Mouse (Mus musculus) megakaryocyte, embryonic 14.5 days (primary cell): Measurements from ENCODE around the gene Cpvl. TPM values are rescaled to one million over a fixed set of nuclear protein-coding genes. Genes with fewer than 3 reads are reported as not detected.

ENCODE experiments used
- H3K27me3 ChIP-seq: replicated peaks from 2 replicates; pipeline ENCODE3; 2012; ENCODE audit warnings: inconsistent platforms
- H3K36me3 ChIP-seq: replicated peaks from 2 replicates; pipeline ENCODE3; 2012; ENCODE audit warnings: low read length, inconsistent platforms, mixed read lengths
- H3K4me1 ChIP-seq: 2 replicates; pipeline ENCODE4 v1.6.1; 2012; ENCODE audit warnings: inconsistent platforms
- H3K4me3 ChIP-seq: replicated peaks from 2 replicates; pipeline ENCODE3; 2012; ENCODE audit warnings: moderate library complexity, mild to moderate bottlenecking, inconsistent platforms
- H3K9me3 ChIP-seq: 2 replicates; pipeline ENCODE4 v1.6.1; 2012; ENCODE audit warnings: inconsistent platforms
- FLI1 ChIP-seq: IDR thresholded peaks from 2 replicates; pipeline ENCODE4 v1.6.1; 2012; ENCODE audit warnings: low read length, inconsistent platforms, mixed read lengths
- GATA1 ChIP-seq: IDR thresholded peaks from 3 replicates; pipeline ENCODE4 v1.6.1; 2012; ENCODE audit warnings: mixed read lengths, low read length, inconsistent platforms, borderline replicate concordance
- polyA plus RNA-seq: library from polyadenylated mRNA; stranded (reverse); fragments of >175 nt; gene quantifications from 2 replicates; pipeline ENCODE4 v1.2.3, GENCODE M21; 2012; ENCODE audit warnings: low replicate concordance; ENCODE audit not compliant: insufficient read depth

Gene Cpvl
- polyA plus RNA-seq, 1 experiment, result not detected

DNA sequence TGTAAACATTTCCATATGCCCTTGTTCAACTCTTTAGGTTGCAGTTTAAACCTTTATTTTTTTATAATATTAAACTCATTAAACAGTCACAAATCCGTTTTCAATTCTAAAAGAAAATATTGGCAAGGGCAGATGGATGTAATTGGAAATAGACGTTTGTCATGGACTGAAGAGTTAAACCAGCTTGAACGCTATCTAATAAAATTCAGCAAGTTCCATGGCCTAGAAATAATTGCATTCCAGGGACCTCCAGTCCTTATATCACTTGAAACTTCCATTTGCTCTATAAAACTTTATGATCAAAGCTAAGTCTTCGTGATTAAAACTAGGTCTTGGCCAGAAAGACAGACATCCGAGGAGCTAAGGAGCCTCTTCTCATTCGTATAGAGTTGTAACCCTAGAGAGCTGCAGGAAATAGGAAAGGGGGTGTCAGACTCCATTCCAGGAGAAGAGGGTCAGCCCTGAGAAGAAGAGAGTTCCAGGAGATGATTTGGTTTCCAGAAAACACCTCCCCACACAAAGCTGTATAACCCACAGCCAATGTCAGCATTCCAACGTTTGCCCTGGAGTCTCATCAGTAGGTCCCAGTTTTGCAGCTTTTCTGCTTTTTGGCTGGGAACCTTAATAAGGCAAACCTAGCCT is 36.2 kb downstream of the Cpvl start:
- no peak for TF ChIP-seq FLI1
- TF ChIP-seq GATA1, result no peak
- Histone ChIP-seq H3K9me3 (no peaks in the 10 kb centered on the region), H3K36me3 (no peaks in the 10 kb centered on the region), H3K4me3 (no peak overlapping the region), H3K27me3 (peaks cover 24% of the 10 kb centered on the region), H3K4me1 (no peaks in the 10 kb centered on the region)

DNA sequence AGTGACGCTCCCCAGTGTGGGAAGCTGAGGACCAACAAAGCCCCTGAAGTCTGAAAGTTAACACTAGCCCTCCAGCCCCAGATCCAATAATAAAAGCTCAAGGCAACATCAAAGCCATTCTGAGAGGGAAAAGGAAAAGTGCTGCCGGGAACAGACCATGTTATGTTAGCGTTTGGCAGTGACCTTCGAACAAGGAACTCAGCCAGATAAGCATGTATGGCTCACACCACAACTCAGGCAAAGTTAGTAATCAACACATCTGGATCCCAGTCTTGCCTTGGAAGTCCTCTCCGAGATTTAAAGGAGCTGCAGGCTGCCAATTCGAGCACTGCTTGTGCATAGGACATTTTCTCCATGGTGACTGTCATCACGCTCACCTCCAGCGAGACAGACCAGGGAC is 38.7 kb downstream of the Cpvl start:
- Histone ChIP-seq H3K27me3 (peaks cover 17% of the 10 kb centered on the region), H3K4me3 (no peak overlapping the region), H3K4me1 (no peaks in the 10 kb centered on the region), H3K9me3 (no peaks in the 10 kb centered on the region), H3K36me3 (no peaks in the 10 kb centered on the region)
- TF ChIP-seq GATA1 (no peak), FLI1 (no peak)

DNA sequence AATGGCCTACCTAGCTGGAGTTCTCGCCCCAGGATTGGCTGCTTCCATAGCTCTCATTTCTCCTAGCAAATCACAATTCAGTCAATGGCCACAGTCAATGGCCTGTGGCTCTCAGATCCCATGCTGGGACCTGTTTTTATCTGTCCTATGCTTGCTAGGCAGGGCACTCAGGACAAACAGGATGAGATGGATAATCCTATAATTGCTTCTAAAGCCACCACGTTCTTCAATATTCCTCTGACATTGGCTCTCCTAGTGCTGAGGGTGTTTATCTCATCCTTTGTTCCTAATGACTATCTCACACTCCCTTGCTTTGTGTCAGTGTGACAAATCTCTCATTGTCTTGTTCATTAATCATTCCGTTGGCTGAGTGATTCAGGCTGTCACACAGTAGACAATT is 39.5 kb downstream of the Cpvl start:
- Histone ChIP-seq H3K27me3 (peaks cover 17% of the 10 kb centered on the region), H3K4me1 (no peaks in the 10 kb centered on the region), H3K36me3 (no peaks in the 10 kb centered on the region), H3K4me3 (no peak overlapping the region), H3K9me3 (no peaks in the 10 kb centered on the region)
- no peak for TF ChIP-seq FLI1

DNA sequence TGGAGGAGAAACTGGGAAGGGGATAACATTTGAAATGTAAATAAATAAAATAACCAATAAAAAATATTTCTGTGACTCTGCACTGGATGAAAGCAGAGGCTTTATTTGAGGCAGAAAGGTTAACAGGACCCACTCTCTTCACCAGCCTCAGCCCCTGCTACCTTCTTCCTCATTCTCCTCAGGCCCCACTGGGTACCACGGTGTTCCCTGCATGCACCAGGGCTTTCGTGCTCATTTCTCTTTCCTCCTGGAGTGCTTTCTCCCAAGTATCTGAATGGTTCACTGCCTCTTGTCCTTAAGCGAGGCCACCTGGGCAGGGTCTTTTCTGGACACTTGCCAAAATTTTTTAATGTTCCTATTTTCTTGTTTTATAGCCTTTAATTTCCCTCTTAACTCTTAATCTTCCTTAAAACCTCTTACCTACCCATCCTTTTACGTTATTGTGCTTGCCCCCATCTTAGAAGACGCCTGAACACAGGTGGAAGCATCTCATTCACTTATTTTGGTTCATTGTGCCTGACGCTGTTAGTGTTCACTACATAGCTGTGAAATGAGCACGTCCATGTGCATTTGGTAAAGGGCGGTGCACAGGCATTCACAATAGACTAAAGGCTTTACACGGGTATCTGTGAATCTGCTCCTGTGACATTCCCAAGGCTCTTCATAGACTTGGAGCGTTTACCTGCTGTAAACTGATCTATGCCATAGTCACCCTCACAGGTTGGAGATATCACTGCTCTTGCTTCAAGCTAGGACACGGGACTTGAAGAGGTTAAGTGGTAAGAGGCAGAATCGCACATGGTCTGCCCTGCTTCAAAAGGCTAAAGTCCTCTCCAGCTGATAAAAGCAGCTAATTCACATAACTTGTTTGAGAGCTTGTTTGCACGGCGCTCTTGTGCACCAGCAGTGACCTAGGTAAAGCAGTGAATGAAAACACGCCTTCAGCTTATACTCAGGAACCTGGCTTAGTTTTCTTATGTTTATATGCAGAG is 41.0 kb downstream of the Cpvl start:
- Histone ChIP-seq H3K36me3 (no peaks in the 10 kb centered on the region), H3K4me1 (no peaks in the 10 kb centered on the region), H3K9me3 (no peaks in the 10 kb centered on the region), H3K4me3 (no peak overlapping the region), H3K27me3 (peaks cover 13% of the 10 kb centered on the region)
- TF ChIP-seq GATA1 (no peak), FLI1 (no peak)

DNA sequence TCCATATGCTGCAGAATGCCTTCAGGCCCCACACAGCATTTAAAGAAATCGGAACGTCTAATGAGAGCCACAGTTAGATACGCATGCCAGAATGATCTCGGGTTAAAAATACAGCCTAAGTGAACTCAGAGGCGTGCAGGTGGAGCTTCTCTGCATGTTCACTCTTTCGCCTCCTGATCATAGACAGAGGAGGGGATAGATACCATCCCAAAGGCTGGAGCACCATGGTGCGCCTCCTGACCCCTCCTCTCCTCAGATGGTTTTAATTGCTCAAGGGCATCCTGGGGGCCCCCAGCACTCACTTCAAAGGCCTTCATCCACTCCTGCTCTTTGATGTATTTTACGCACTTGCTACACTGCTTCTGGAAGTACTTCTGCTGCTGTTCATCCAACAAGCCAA is 46.9 kb downstream of the Cpvl start:
- TF ChIP-seq GATA1 (no peak), FLI1 (no peak)
- Histone ChIP-seq H3K9me3 (no peaks in the 10 kb centered on the region), H3K27me3 (peaks cover 28% of the 10 kb centered on the region), H3K36me3 (no peaks in the 10 kb centered on the region), H3K4me1 (no peaks in the 10 kb centered on the region), H3K4me3 (no peak overlapping the region)

DNA sequence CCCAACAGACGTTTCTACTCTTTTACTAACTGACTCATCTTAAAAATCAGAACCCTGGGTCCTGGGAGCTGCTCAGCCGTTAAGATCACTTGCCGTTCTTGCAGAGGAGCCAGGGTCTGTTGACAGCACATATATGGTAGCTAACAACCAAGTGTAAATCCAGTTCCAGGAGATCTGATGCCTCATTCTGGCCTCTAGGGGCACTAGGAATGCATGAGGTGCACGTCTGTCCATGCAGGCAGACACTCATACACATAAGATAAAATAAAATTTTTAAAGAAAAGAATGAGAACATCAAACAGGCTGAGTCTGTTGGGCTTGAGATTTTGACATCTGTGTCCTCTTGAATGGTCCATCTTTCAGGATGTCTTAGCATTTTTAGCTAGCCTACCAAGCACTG is 48.6 kb downstream of the Cpvl start:
- TF ChIP-seq FLI1 (no peak), GATA1 (no peak)
- Histone ChIP-seq H3K27me3 (peaks cover 28% of the 10 kb centered on the region), H3K9me3 (no peaks in the 10 kb centered on the region), H3K4me3 (no peak overlapping the region), H3K36me3 (no peaks in the 10 kb centered on the region), H3K4me1 (no peaks in the 10 kb centered on the region)

DNA sequence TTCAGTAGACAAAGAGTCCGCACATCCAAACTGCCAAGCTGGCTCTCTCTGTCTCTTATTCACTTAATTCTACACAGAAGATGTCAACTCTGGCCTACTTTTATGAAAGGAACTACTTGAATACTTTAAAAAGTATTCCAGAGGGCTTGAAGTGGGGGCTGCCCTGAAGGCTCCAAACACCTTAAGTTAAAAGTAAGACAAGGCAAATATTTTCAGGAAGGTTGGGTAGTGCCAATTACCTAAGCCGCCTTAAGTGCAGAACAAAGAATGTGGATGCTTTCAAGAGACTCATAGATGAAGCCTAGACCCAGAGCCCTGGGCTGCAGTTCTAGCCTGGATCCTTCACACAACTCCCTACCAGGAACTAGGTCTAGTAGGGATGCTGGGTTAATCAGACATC is 52.3 kb downstream of the Cpvl start:
- H3K36me3 ChIP-seq, result no peaks in the 10 kb centered on the region
- peaks cover 24% of the 10 kb centered on the region for H3K27me3 ChIP-seq
- H3K9me3 ChIP-seq, result no peaks in the 10 kb centered on the region
- TF ChIP-seq FLI1, result no peak
- TF ChIP-seq GATA1, result no peak
- H3K4me3 ChIP-seq, result no peak overlapping the region
- no peaks in the 10 kb centered on the region for H3K4me1 ChIP-seq

DNA sequence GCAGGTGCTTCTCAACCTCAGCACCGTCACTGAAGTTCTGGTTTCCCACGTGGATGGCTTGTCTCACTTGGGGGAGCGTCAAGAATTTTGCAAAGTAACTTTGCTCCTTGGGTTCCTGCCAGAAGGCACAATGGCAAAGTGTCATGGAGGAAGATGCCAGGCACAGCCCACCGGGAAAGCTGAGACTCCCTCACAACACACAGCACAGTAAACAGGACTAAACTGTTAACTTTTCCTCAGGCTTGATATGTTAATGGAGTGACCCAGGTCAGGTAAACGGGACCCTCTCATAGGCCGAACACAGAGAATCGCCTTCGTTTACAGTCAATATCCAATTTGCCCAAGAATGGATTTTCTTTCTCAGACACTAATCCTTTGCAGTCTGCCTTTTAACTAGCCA is 53.3 kb downstream of the Cpvl start:
- TF ChIP-seq GATA1 (no peak), FLI1 (no peak)
- H3K27me3 ChIP-seq, result peaks cover 19% of the 10 kb centered on the region

DNA sequence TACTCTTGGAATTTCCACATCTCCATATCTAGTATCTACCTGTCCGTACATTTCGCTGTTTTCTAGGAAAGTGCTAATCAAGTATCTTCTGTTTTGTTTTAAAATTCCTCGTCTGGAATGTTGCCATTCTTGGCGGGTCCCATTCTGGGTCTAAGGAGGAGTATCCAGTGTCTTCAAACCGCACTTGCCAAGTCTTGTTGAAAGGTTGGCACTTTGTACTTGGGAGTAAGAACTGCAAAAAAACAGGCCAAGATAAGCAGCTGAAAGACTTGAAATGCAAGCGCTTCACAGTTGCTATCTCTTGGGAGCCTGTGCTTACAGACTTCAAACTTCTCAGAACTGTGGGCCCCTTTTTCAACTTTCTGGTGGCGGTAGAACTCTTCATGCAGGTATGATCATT is 58.4 kb downstream of the Cpvl start:
- Histone ChIP-seq H3K4me3 (no peak overlapping the region), H3K27me3 (peaks cover 9% of the 10 kb centered on the region), H3K9me3 (no peaks in the 10 kb centered on the region), H3K36me3 (no peaks in the 10 kb centered on the region), H3K4me1 (no peaks in the 10 kb centered on the region)
- TF ChIP-seq FLI1 (no peak), GATA1 (no peak)

More for the DNA sequence above, 53.3 kb downstream of the Cpvl start:
- Histone ChIP-seq H3K4me1 (no peaks in the 10 kb centered on the region), H3K9me3 (no peaks in the 10 kb centered on the region), H3K4me3 (no peak overlapping the region), H3K36me3 (no peaks in the 10 kb centered on the region)

DNA sequence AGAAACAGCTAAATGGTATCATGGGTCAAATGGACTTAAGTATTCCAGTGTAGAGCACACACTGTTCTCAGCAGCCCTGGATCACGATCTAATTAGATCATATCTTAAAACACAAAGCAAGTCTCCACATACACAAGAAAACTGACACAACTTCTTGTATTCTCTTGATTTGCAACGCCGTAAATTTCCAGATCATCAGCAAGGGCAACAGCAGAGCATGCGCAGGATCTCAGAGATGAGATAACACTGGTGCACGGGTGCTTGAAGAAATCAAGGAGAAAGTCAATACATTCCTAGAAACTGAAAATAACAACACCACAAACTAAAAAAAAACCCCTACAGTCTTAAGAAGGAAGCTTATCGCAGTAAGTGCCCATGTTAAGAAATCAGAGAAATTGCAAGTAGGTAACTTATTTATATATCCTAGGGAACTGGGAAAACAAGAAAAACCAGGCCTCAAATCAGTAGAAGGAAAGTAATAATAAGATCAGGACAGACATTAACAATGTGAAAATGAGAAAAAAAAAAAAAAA is 61.4 kb downstream of the Cpvl start:
- Histone ChIP-seq H3K9me3 (no peaks in the 10 kb centered on the region), H3K4me3 (no peak overlapping the region), H3K36me3 (no peaks in the 10 kb centered on the region)

More for the DNA sequence above, 61.4 kb downstream of the Cpvl start:
- peaks cover 17% of the 10 kb centered on the region for H3K27me3 ChIP-seq
- no peaks in the 10 kb centered on the region for H3K4me1 ChIP-seq
- no peak for TF ChIP-seq GATA1
- no peak for TF ChIP-seq FLI1
